Comparison of ENCODE assay signal across 12 mouse cellular contexts in genomic region chrX:36762894-36763293, GRCm38 (mm10). TPM values are rescaled to one million over a fixed set of nuclear protein-coding genes. Genes with fewer than 3 reads are reported as not detected.
DNase-seq lines count a peak whose midpoint lies in the region; ATAC-seq and TF ChIP-seq lines count a peak whose summit lies in the region.
"Had no signal": no experiment of that assay in that cellular context is flagged by ENCODE, and none has a peak within 500 bp of the region (broad histone marks: within the 10 kb centered on the region; RNA-seq: fewer than 3 reads in every experiment).

No protein-coding gene starts in this region.

- WGBS in liver, postnatal 0 days (ENCODE audit: insufficient replicate concordance), result 48% methylated on average over 4 of the region's 4 CpGs
- 63% methylated on average over 4 of the region's 4 CpGs for WGBS in liver, embryonic 12.5 days (ENCODE audit: insufficient replicate concordance)
- 50% methylated on average over 4 of the region's 4 CpGs for WGBS in forebrain, embryonic 12.5 days
- WGBS in hindbrain, postnatal 0 days, result 48% methylated on average over 4 of the region's 4 CpGs
- 57% methylated on average over 4 of the region's 4 CpGs for WGBS in neural tube, embryonic 13.5 days
- WGBS in limb, embryonic 10.5 days, result 82% methylated on average over 4 of the region's 4 CpGs

- no peaks in the 10 kb centered on the region for H3K4me1 ChIP-seq in liver, postnatal 0 days (ENCODE audit: insufficient read depth)
- H3K4me1 ChIP-seq in liver, embryonic 12.5 days, result no peaks in the 10 kb centered on the region
- peaks cover 22% of the 10 kb centered on the region for H3K4me1 ChIP-seq in forebrain, embryonic 12.5 days
- no peaks in the 10 kb centered on the region for H3K4me1 ChIP-seq in hindbrain, postnatal 0 days (ENCODE audit: insufficient read depth, low read length)
- peaks cover 3% of the 10 kb centered on the region; the same call in 1 of the 2 replicates for H3K4me1 ChIP-seq in neural tube, embryonic 13.5 days (replicated peaks)
- no peaks in the 10 kb centered on the region for H3K4me1 ChIP-seq in limb, embryonic 10.5 days

- H3K36me3 ChIP-seq in liver, postnatal 0 days (replicated peaks; ENCODE audit: insufficient read depth, low read length), result no peaks in the 10 kb centered on the region
- no peaks in the 10 kb centered on the region for H3K36me3 ChIP-seq in liver, embryonic 12.5 days
- no peaks in the 10 kb centered on the region for H3K36me3 ChIP-seq in forebrain, embryonic 12.5 days (replicated peaks)
- no peaks in the 10 kb centered on the region for H3K36me3 ChIP-seq in hindbrain, postnatal 0 days (ENCODE audit: insufficient read depth, low read length)
- no peaks in the 10 kb centered on the region for H3K36me3 ChIP-seq in neural tube, embryonic 13.5 days
- no peaks in the 10 kb centered on the region for H3K36me3 ChIP-seq in limb, embryonic 10.5 days

- peak overlapping the region; percentile 62 for H3K27ac ChIP-seq in liver, postnatal 0 days (ENCODE audit: low read depth)
- H3K27ac ChIP-seq in liver, embryonic 12.5 days, result no peak overlapping the region
- peak overlapping the region; percentile 91 for H3K27ac ChIP-seq in forebrain, embryonic 12.5 days
- peak overlapping the region; percentile 76 for H3K27ac ChIP-seq in hindbrain, postnatal 0 days
- peak overlapping the region; percentile 70 for H3K27ac ChIP-seq in neural tube, embryonic 13.5 days (replicated peaks)
- no peak overlapping the region for H3K27ac ChIP-seq in limb, embryonic 10.5 days
- no peak overlapping the region for H3K27ac ChIP-seq in layer of hippocampus, adult 2 months

- TF ChIP-seq CTCF in liver, postnatal 0 days (IDR thresholded peaks at IDR 0.05; ENCODE audit: low read depth), result no peak
- TF ChIP-seq CTCF in hindbrain, postnatal 0 days (IDR thresholded peaks at IDR 0.05; ENCODE audit: low read depth), result no peak
- no peak for TF ChIP-seq CTCF in layer of hippocampus, adult 2 months (conservative IDR thresholded peaks at IDR 0.05)

- H3K4me3 ChIP-seq in liver, postnatal 0 days (ENCODE audit: low read depth, low read length), result no peak overlapping the region
- no peak overlapping the region for H3K4me3 ChIP-seq in liver, embryonic 12.5 days
- H3K4me3 ChIP-seq in forebrain, embryonic 12.5 days (replicated peaks), result 0 out of 2 replicates have a peak overlapping the region, but pooled peaks have one; percentile 2
- no peak overlapping the region for H3K4me3 ChIP-seq in hindbrain, postnatal 0 days (ENCODE audit: low read length)
- H3K4me3 ChIP-seq in neural tube, embryonic 13.5 days, result no peak overlapping the region
- H3K4me3 ChIP-seq in limb, embryonic 10.5 days, result no peak overlapping the region
- H3K4me3 ChIP-seq in layer of hippocampus, adult 2 months, result no peak overlapping the region

- no peak overlapping the region for H3K9ac ChIP-seq in liver, postnatal 0 days (replicated peaks)
- H3K9ac ChIP-seq in liver, embryonic 12.5 days, result no peak overlapping the region
- H3K9ac ChIP-seq in forebrain, embryonic 12.5 days, result no peak overlapping the region
- no peak overlapping the region for H3K9ac ChIP-seq in hindbrain, postnatal 0 days (replicated peaks; ENCODE audit: low read length)
- no peak overlapping the region for H3K9ac ChIP-seq in neural tube, embryonic 13.5 days

- TF ChIP-seq EP300 in liver, postnatal 0 days (IDR thresholded peaks at IDR 0.05; ENCODE audit: low read depth), result peak; percentile 43; the same call in 1 of the 2 replicates

- H3K27me3 ChIP-seq in liver, postnatal 0 days (ENCODE audit: insufficient read depth, low read length), result no peaks in the 10 kb centered on the region
- no peaks in the 10 kb centered on the region for H3K27me3 ChIP-seq in liver, embryonic 12.5 days (replicated peaks)
- no peaks in the 10 kb centered on the region for H3K27me3 ChIP-seq in forebrain, embryonic 12.5 days
- no peaks in the 10 kb centered on the region for H3K27me3 ChIP-seq in hindbrain, postnatal 0 days (ENCODE audit: insufficient read depth, low read length)
- H3K27me3 ChIP-seq in neural tube, embryonic 13.5 days, result no peaks in the 10 kb centered on the region
- no peaks in the 10 kb centered on the region for H3K27me3 ChIP-seq in limb, embryonic 10.5 days (ENCODE audit: low read depth, poor library complexity, severe bottlenecking)

- H3K4me2 ChIP-seq in liver, postnatal 0 days (ENCODE audit: low read depth, low read length), result no peak overlapping the region
- H3K4me2 ChIP-seq in liver, embryonic 12.5 days, result no peak overlapping the region
- H3K4me2 ChIP-seq in forebrain, embryonic 12.5 days, result peak overlapping the region; percentile 25
- H3K4me2 ChIP-seq in hindbrain, postnatal 0 days (ENCODE audit: low read depth, low read length), result peak overlapping the region; percentile 23; the same call in 1 of the 2 replicates
- no peak overlapping the region for H3K4me2 ChIP-seq in neural tube, embryonic 13.5 days

- no peak for DNase-seq in liver, postnatal 0 days
- no peak for DNase-seq in hindbrain, postnatal 0 days (ENCODE audit: low spot score)
- no peak for DNase-seq in limb, embryonic 10.5 days (ENCODE audit: low spot score)
- DNase-seq in layer of hippocampus, adult 2 months (ENCODE audit: low spot score in 2 of 2), result no peak
- DNase-seq in left cerebral cortex, adult 11 months (ENCODE audit: low spot score), result no peak
- DNase-seq: lung, postnatal 14 days; spleen, adult 18-20 months; thymus, postnatal 36 days had no signal

- peak; percentile 70 for ATAC-seq in liver, postnatal 0 days
- no peak for ATAC-seq in liver, embryonic 12.5 days
- ATAC-seq in forebrain, embryonic 12.5 days (ENCODE audit: low FRiP score), result no peak
- ATAC-seq in hindbrain, postnatal 0 days, result no peak
- ATAC-seq in neural tube, embryonic 13.5 days (ENCODE audit: low read depth), result no peak

- no peaks in the 10 kb centered on the region for H3K9me3 ChIP-seq in liver, postnatal 0 days (ENCODE audit: low read length)
- H3K9me3 ChIP-seq in liver, embryonic 12.5 days (replicated peaks), result no peaks in the 10 kb centered on the region
- H3K9me3 ChIP-seq in forebrain, embryonic 12.5 days, result no peaks in the 10 kb centered on the region
- H3K9me3 ChIP-seq in hindbrain, postnatal 0 days (ENCODE audit: low read length), result no peaks in the 10 kb centered on the region
- H3K9me3 ChIP-seq in neural tube, embryonic 13.5 days, result no peaks in the 10 kb centered on the region
- no peaks in the 10 kb centered on the region for H3K9me3 ChIP-seq in limb, embryonic 10.5 days (replicated peaks)

RNA-seq across cellular contexts. Expression of gene Slc25a43, which starts 19.4 kb away (rescaled TPM):
- 0.41 and 0.69 TPM in 2 replicates for polyA plus RNA-seq in liver, postnatal 0 days (2015; fragmentation: Nextera tagmentation; extraction: Ambion mirVana)
- 1.0 and 1.2 TPM in 2 replicates for polyA plus RNA-seq in liver, embryonic 12.5 days (2016; fragmentation: Nextera tagmentation; extraction: Ambion mirVana)
- 0.47 and 0.86 TPM in 2 replicates for polyA plus RNA-seq in forebrain, embryonic 12.5 days (2016; fragmentation: Nextera tagmentation; extraction: Ambion mirVana)
- 0.83 and 1.8 TPM in 2 replicates for total RNA-seq in hindbrain, postnatal 0 days (2014; rRNA removed)
- 0.86 and 0.90 TPM in 2 replicates for polyA plus RNA-seq in hindbrain, postnatal 0 days (2015; fragmentation: Nextera tagmentation; extraction: Ambion mirVana)
- polyA plus RNA-seq in neural tube, embryonic 13.5 days (2015; fragmentation: Nextera tagmentation; extraction: Ambion mirVana), result 0.70 and 0.85 TPM in 2 replicates
- 1.6 and 2.3 TPM in 2 replicates for polyA plus RNA-seq in limb, embryonic 10.5 days (2016; fragmentation: Nextera tagmentation; extraction: Ambion mirVana)
- total RNA-seq in layer of hippocampus, adult 2 months (2021), result under 1 TPM in 1 of 2 experiments, not detected in 1; 0.44 TPM
- total RNA-seq: left cerebral cortex, postnatal 10 days had no signal

RNA-seq across cellular contexts. Expression of gene Slc25a5, which starts 32.6 kb away (rescaled TPM):
- 703 and 719 TPM in 2 replicates for polyA plus RNA-seq in liver, postnatal 0 days (2015; fragmentation: Nextera tagmentation; extraction: Ambion mirVana)
- 641 and 655 TPM in 2 replicates for polyA plus RNA-seq in liver, embryonic 12.5 days (2016; fragmentation: Nextera tagmentation; extraction: Ambion mirVana)
- polyA plus RNA-seq in forebrain, embryonic 12.5 days (2016; fragmentation: Nextera tagmentation; extraction: Ambion mirVana), result 694 and 710 TPM in 2 replicates
- 494 and 546 TPM in 2 replicates for total RNA-seq in hindbrain, postnatal 0 days (2014; rRNA removed)
- 693 and 697 TPM in 2 replicates for polyA plus RNA-seq in hindbrain, postnatal 0 days (2015; fragmentation: Nextera tagmentation; extraction: Ambion mirVana)
- polyA plus RNA-seq in neural tube, embryonic 13.5 days (2015; fragmentation: Nextera tagmentation; extraction: Ambion mirVana), result 565 and 581 TPM in 2 replicates
- 728 and 870 TPM in 2 replicates for polyA plus RNA-seq in limb, embryonic 10.5 days (2016; fragmentation: Nextera tagmentation; extraction: Ambion mirVana)
- total RNA-seq in layer of hippocampus, adult 2 months (2021), result 100 to 1,000 TPM; 325 to 333 TPM

Comparison
In these comparisons a context has a peak if more than half of its experiments do, and no peak if none do; other contexts are left out.
1. H3K27ac ChIP-seq: peak in liver, postnatal 0 days (single experiment), forebrain, embryonic 12.5 days (single experiment), hindbrain, postnatal 0 days (single experiment) and neural tube, embryonic 13.5 days (single experiment); none in liver, embryonic 12.5 days (single experiment), limb, embryonic 10.5 days (single experiment) and layer of hippocampus, adult 2 months (single experiment).
2. H3K4me2 ChIP-seq: peak in forebrain, embryonic 12.5 days (single experiment) and hindbrain, postnatal 0 days (single experiment); none in liver, postnatal 0 days (single experiment), liver, embryonic 12.5 days (single experiment) and neural tube, embryonic 13.5 days (single experiment).